Comparison of ENCODE assay signal across 11 mouse cellular contexts in the genomic region with DNA sequence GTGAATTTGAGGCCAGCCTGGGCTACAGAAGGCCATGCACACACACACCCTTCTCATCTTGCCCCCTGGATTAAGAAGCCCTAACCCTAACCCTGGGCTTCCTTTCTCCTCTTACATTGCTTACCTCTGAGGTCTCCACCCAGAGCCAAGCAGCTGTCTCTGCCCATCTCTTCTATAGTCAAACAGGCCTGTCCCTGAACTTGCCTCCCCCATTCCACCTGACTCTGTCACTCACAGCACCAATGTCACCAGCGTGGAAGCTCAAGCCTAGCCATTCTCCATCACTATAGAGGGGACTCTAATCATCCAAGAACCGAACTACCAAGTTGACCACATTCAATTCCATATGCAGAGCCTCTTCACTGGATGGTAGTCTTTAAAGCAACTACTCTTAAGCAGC. TPM values are rescaled to one million over a fixed set of nuclear protein-coding genes. Genes with fewer than 3 reads are reported as not detected.
DNase-seq lines count a peak whose midpoint lies in the region; ATAC-seq and TF ChIP-seq lines count a peak whose summit lies in the region.
"Had no signal": no experiment of that assay in that cellular context is flagged by ENCODE, and none has a peak within 500 bp of the region (broad histone marks: within the 10 kb centered on the region; RNA-seq: fewer than 3 reads in every experiment).

No protein-coding gene starts in this region.

- H3K27ac ChIP-seq in limb, embryonic 15.5 days, result peak overlapping the region; percentile 100; the same call in 1 of the 2 replicates

- H3K9me3 ChIP-seq in limb, embryonic 15.5 days, result no peaks in the 10 kb centered on the region

- H3K36me3 ChIP-seq in C2C12 (ENCODE audit: control insufficient read depth, insufficient read depth), result peaks cover under 1% of the 10 kb centered on the region
- H3K36me3 ChIP-seq in limb, embryonic 15.5 days, result peaks cover 10% of the 10 kb centered on the region

- ATAC-seq in limb, embryonic 15.5 days (ENCODE audit: insufficient number of reproducible peaks, low FRiP score, low TSS enrichment, low read depth), result no peak

- peaks cover 17% of the 10 kb centered on the region for H3K79me2 ChIP-seq in C2C12 (ENCODE audit: control insufficient read depth, insufficient read depth)

- H3K4me2 ChIP-seq in limb, embryonic 15.5 days, result peak overlapping the region; percentile 84

- no peaks in the 10 kb centered on the region for H3K27me3 ChIP-seq in C2C12 (ENCODE audit: control insufficient read depth, insufficient read depth, insufficient read length)
- H3K27me3 ChIP-seq in limb, embryonic 15.5 days, result no peaks in the 10 kb centered on the region

- H3K79me3 ChIP-seq in C2C12 (ENCODE audit: low read depth), result peaks cover 2% of the 10 kb centered on the region

- H3K4me3 ChIP-seq in C2C12 (ENCODE audit: insufficient read depth, poor library complexity, severe bottlenecking), result no peak overlapping the region
- H3K4me3 ChIP-seq in limb, embryonic 15.5 days, result peak overlapping the region; percentile 71
- H3K4me3 ChIP-seq: layer of hippocampus, adult 2 months had no signal

- DNase-seq in cerebellum, postnatal 14 days, result peak; percentile 10 to 31
- no peak for DNase-seq in cerebellum, adult 18-20 months
- peak; percentile 76 to 82 for DNase-seq in gastrocnemius, adult 8-10 months (ENCODE audit: low spot score in 2 of 2)
- no peak for DNase-seq in adipocyte (ENCODE audit: low spot score)
- no peak for DNase-seq in adrenal gland, postnatal 36 days
- DNase-seq in left cerebral cortex, adult 8-10 months (ENCODE audit: low spot score in 2 of 2), result no peak
- DNase-seq: right cerebral cortex, postnatal 25 days had no signal

- H3K9ac ChIP-seq in limb, embryonic 15.5 days, result no peak overlapping the region

- peaks cover 72% of the 10 kb centered on the region for H3K4me1 ChIP-seq in limb, embryonic 15.5 days

- 62% methylated on average over 2 of the region's 2 CpGs for WGBS in limb, embryonic 15.5 days

- no peak for TF ChIP-seq CTCF in C2C12 (IDR thresholded peaks at IDR 0.05; ENCODE audit: control insufficient read depth, insufficient read depth, insufficient read length)

- no peak overlapping the region for H3ac ChIP-seq in C2C12 (ENCODE audit: control insufficient read depth, insufficient read length, low read depth)

TF ChIP-seq in C2C12, 6 proteins besides CTCF, POLR2A, EP300 and RAD21:
- TF ChIP-seq MYOD1 (IDR thresholded peaks at IDR 0.05; ENCODE audit: control insufficient read depth, insufficient read length, low read depth) (peak; percentile 100), MYOG (IDR thresholded peaks at IDR 0.05; ENCODE audit: control insufficient read depth, extremely low read depth, insufficient read length) (no peak)

RNA-seq across cellular contexts. Expression of gene Chpf2, which starts 13.7 kb away (rescaled TPM):
- polyA plus RNA-seq in C2C12 (2012; fragmentation: generic; extraction: Trizol), result 37.7 TPM
- 10 to 100 TPM in 3 of 4 experiments, 1 to 10 TPM in 1; 8.5 to 14.5 (median 12.4) TPM for total RNA-seq in gastrocnemius, adult 8-10 months (2022)
- polyA plus RNA-seq in limb, embryonic 15.5 days (2015; fragmentation: Nextera tagmentation; extraction: Ambion mirVana), result 37.7 and 39.5 TPM in 2 replicates
- 10 to 100 TPM; 35.7 to 52.5 TPM for total RNA-seq in adrenal gland, postnatal 36 days (2021)
- 10 to 100 TPM; 63.7 to 82.2 (median 70.9) TPM for total RNA-seq in left cerebral cortex, adult 8-10 months (2022)

RNA-seq across cellular contexts. Expression of gene Abcf2, which starts 23.0 kb away (rescaled TPM):
- 143 TPM for polyA plus RNA-seq in C2C12 (2012; fragmentation: generic; extraction: Trizol)
- 100 to 1,000 TPM; 114 to 132 (median 122) TPM for total RNA-seq in gastrocnemius, adult 8-10 months (2022)
- 97.2 and 98.2 TPM in 2 replicates for polyA plus RNA-seq in limb, embryonic 15.5 days (2015; fragmentation: Nextera tagmentation; extraction: Ambion mirVana)
- 10 to 100 TPM; 69.3 to 79.2 TPM for total RNA-seq in adrenal gland, postnatal 36 days (2021)
- 10 to 100 TPM; 80.5 to 93.3 (median 83.7) TPM for total RNA-seq in left cerebral cortex, adult 8-10 months (2022)

RNA-seq across cellular contexts. Expression of gene Smarcd3, which starts 24.0 kb away (rescaled TPM):
- polyA plus RNA-seq in C2C12 (2012; fragmentation: generic; extraction: Trizol), result 87.6 TPM
- 100 to 1,000 TPM; 207 to 267 (median 221) TPM for total RNA-seq in gastrocnemius, adult 8-10 months (2022)
- 32.4 and 37.2 TPM in 2 replicates for polyA plus RNA-seq in limb, embryonic 15.5 days (2015; fragmentation: Nextera tagmentation; extraction: Ambion mirVana)
- 10 to 100 TPM; 16.0 to 17.4 TPM for total RNA-seq in adrenal gland, postnatal 36 days (2021)
- 100 to 1,000 TPM in 2 of 4 experiments, 10 to 100 TPM in 2; 98.6 to 117 (median 104) TPM for total RNA-seq in left cerebral cortex, adult 8-10 months (2022)

RNA-seq across cellular contexts. Expression of gene 4931409K22Rik, which starts 43.6 kb away (rescaled TPM):
- polyA plus RNA-seq in C2C12 (2012; fragmentation: generic; extraction: Trizol), result not detected
- not detected for total RNA-seq in gastrocnemius, adult 8-10 months (2022)
- 0.14 and 0.26 TPM in 2 replicates for polyA plus RNA-seq in limb, embryonic 15.5 days (2015; fragmentation: Nextera tagmentation; extraction: Ambion mirVana)
- not detected for total RNA-seq in adrenal gland, postnatal 36 days (2021)
- total RNA-seq in left cerebral cortex, adult 8-10 months (2022), result under 1 TPM in 2 of 4 experiments, not detected in 2; 0.11 to 0.16 TPM
- total RNA-seq: layer of hippocampus, adult 2 months; megakaryocyte, adult 5-6 weeks had no signal

RNA-seq across cellular contexts. Expression of gene Asb10, which starts 59.5 kb away (rescaled TPM):
- polyA plus RNA-seq in C2C12 (2012; fragmentation: generic; extraction: Trizol), result not detected
- total RNA-seq in gastrocnemius, adult 8-10 months (2022), result 100 to 1,000 TPM; 101 to 130 (median 119) TPM
- 0.99 and 1.8 TPM in 2 replicates for polyA plus RNA-seq in limb, embryonic 15.5 days (2015; fragmentation: Nextera tagmentation; extraction: Ambion mirVana)
- total RNA-seq in adrenal gland, postnatal 36 days (2021), result under 1 TPM in 1 of 2 experiments, not detected in 1; 0.49 TPM
- 1 to 10 TPM in 2 of 4 experiments, under 1 TPM in 2; 0.65 to 4.1 (median 2.1) TPM for total RNA-seq in left cerebral cortex, adult 8-10 months (2022)
- total RNA-seq: megakaryocyte, adult 5-6 weeks had no signal

Comparison
In these comparisons a context has a peak if more than half of its experiments do, and no peak if none do; other contexts are left out.
1. DNase-seq: peak in cerebellum, postnatal 14 days (2 of 2) and gastrocnemius, adult 8-10 months (2 of 2); none in cerebellum, adult 18-20 months (0 of 2), adipocyte (single experiment), adrenal gland, postnatal 36 days (0 of 2) and left cerebral cortex, adult 8-10 months (0 of 2).
2. RNA of gene Smarcd3, which starts 24.0 kb away (total RNA-seq): 207 to 267 TPM in gastrocnemius, adult 8-10 months and 98.6 to 117 TPM in left cerebral cortex, adult 8-10 months; 16.0 to 17.4 TPM in adrenal gland, postnatal 36 days; every median in the first group is over 4 times any median in the second.